Mouse (Mus musculus): ENCODE results near the gene Rabggtb. TPM values are rescaled to one million over a fixed set of nuclear protein-coding genes. Genes with fewer than 3 reads are reported as not detected.

The Rabggtb gene
- polyA plus RNA-seq, 1 experiment from 2014 or later, result 43.3 TPM

DNA sequence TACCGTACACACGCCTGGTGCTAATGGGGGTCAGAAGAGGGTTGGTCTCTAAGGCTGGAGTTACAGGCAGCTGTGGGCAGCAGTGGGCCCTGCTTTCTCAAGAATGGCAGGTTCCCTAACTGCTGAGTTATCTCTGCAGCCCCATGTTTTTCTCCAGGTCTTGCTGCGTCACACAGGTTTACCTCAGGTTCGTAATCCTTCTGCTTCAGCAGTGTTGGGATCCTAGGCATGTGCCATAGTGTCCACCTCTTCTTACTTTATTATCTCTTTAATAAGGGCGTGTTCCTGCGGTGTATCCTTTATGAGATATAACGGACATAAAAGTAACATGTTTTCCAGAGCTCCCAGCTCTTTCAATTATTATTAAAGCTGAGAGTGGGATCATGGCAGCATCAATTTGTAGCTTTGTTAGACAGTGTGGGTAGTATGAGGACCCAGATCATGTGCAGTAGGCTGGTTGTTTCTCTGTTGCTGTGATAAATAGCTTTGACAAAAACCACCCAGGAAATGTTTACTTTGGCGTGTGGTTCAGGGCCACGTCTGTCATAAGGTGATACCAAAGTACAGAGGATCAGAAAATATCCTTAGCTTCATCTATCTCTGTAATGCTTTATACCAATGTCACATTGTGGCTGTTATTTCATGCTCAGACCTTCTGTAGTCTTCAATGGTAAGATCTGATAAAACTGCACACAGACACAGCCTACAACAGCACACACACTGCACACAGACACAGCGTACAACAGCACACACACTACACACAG is 8.5 kb upstream of the Rabggtb start:
- no peak for DNase-seq (ENCODE audit: low spot score)

DNA sequence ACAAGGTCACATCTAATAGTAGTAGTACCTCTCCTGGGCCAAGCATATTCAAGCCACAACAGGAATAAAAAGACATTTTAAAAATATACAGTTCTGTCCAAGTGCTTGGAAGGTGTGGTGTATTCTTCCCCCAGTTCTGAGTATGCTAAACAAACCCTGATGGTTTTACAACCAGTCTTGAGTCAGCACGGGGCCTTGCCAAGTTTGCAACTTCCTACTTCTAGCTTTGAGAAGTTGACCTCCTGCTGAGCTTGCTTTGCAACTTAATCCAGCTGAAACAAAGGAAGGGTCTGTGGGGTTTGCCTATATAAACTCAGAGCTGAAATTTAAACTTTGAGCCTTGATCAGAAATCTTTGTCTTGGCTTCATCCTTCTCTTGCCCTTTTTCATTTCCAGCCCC is 4.4 kb upstream of the Rabggtb start:
- DNase-seq (ENCODE audit: low spot score), result no peak

DNA sequence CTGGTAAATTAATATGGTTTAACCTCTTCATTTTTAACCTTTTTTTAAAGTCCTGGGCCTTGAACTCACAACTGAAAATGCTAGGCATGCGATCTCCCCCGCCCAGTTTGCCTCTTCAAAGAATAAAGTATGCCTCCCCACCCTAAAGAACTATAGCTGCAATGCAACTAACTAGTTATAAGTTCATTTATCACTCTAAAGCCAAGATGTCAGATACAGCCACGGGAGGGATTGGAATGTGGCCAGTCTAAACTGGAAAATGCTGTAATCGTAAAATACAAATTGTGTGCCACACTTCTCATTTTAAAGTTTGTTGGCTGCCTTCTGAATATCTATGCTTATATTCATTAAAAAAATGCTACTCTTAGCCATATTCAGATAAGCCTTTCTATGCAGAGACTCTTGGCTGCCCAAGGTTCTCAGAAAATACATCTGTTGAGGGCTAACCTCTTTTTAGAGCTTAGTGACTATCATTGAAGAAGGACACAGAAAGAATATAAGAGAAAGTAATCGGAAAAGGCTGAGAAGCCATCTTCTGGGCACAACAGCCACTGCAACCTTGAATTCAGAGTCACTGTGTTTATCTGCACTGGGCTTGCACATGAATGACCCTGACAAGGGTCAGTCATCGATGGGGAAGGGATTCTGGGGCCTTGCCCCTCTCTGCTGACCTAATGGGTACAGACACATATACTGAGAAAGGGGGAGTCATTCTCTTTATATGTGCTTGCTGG is 868 bp upstream of the Rabggtb start:
- DNase-seq (ENCODE audit: low spot score), result no peak

DNA sequence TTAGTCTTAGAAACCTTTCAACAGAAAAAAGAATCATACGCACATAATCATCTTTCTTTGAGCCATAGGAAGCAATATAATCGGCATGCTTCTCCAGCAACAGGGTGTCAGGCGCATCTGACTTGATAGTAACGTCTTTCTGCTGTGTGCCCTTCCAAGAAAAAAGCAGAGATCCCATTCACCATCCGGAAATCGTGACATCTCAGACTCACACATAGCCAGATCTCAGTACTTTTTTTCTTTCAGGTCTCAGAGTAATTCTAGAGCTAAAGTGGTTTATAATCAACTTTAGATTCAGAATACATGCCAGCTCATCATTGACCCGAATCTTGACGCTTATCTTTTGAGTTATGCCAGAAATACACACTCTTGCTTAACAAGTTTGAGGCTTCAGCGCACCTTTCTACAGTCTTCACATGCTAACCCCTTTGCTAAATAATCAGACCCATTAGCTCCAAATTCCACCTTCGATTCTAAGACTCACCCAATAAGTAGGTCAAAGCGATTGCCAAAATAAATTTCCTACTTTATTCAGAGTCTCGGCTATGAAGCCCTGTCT is 848 bp downstream of the Rabggtb start:
- DNase-seq (ENCODE audit: low spot score), result no peak

DNA sequence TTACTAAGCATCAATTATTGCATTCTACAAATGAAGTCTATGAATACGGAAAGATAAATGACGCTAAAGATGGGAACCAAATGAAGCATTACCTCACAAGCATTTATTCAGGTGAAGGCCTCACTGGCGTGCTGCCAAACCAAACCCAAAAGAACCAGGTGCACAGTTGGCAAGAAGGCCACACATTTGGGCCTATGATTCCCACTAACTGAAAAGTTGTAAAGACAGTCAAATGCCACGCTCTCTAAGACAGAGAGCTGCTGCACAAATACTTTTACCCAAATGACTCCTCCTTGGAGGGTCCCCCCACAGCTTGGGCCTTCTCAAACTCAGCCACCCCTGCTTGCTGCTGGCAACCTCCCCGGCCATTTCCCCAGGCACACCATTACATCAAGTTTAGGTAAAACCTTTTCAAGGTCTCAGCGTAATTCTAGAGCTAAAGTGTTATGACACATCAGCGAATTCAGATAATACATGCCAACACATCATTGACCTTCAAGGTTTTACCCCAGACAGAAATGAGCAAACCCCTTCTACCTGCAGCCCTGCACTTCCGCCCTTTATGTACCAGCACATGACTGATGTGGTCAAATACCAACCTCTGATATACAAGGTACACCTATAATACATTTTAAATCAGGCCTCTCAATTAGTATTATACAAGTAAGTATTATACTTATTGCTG is 1.5 kb downstream of the Rabggtb start:
- DNase-seq (ENCODE audit: low spot score), result no peak

DNA sequence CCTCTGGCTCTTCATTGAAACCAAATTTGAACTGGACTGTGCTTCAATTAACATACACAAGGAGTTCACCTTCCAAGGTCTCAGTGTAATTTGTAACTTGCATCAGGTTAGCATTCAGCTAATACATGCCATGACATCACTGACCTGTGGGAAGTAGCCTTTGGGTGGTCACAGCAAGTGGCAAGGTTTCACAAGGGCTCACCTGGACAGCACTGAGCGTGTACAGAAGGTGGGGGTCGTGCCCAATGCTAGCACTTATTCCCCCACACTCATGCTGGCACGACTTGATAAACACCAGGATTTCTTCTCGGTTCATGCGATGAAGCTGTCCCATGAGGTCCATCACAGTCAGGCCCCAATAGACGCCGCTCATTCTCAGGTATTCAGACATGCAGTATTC is 2.3 kb downstream of the Rabggtb start:
- DNase-seq (ENCODE audit: low spot score), result no peak

DNA sequence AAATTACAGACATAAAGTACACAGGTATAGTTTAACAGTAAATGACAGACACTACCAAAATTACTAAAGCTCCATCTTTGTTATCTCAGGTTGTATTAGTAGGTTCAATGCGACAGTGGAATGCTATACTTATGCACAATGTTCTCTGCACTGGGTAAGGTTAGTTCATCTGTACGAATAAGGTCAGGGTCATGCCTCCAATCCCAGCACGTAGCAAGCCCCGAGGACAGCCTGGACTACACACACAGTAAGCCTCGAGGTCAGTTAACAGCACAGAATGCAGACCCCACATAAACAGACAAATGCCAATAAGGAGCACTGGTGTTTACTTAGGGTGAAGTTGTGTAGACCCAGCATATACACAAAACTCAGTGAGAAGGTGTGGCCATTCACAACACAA is 3.9 kb downstream of the Rabggtb start:
- DNase-seq (ENCODE audit: low spot score), result no peak

DNA sequence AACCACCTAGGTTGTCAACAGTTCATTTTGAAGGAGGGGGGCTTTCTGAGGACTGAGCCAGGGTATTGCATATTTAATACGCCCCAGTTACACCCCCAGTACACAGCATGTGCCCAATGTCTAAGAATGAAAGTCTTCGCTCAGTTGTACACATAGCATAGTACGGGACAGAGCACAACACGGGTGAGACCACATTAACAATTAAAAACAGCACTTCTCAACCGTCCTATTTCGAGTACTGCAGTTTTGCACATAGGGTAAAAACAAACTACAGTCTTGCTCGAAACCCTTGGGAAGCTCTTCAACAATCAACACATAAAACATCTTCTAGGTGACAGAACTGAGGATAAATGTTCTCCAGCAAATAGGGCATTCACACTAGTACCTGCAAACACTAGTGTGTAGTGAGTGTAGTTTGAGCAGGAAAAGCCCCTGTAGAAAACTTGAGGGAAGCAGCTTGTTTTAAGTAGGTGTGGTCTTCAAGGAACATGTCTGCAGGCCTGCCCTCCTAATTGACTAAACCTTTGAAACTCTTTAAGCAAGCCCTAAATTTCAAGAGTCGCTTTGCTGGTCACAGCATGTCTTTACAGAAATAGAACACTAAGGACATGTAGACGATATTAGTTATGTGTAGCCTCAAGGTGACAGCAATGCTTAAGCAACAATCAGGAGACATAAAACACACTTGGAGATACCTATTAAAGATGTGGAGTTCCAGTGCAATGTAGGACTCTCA is 6.5 kb downstream of the Rabggtb start, which contains the start of gene Msh4:
Gene Msh4, minus strand, starts transcription at position 3 of the 736 bp plus-strand sequence.
- DNase-seq (ENCODE audit: low spot score), result no peak

DNA sequence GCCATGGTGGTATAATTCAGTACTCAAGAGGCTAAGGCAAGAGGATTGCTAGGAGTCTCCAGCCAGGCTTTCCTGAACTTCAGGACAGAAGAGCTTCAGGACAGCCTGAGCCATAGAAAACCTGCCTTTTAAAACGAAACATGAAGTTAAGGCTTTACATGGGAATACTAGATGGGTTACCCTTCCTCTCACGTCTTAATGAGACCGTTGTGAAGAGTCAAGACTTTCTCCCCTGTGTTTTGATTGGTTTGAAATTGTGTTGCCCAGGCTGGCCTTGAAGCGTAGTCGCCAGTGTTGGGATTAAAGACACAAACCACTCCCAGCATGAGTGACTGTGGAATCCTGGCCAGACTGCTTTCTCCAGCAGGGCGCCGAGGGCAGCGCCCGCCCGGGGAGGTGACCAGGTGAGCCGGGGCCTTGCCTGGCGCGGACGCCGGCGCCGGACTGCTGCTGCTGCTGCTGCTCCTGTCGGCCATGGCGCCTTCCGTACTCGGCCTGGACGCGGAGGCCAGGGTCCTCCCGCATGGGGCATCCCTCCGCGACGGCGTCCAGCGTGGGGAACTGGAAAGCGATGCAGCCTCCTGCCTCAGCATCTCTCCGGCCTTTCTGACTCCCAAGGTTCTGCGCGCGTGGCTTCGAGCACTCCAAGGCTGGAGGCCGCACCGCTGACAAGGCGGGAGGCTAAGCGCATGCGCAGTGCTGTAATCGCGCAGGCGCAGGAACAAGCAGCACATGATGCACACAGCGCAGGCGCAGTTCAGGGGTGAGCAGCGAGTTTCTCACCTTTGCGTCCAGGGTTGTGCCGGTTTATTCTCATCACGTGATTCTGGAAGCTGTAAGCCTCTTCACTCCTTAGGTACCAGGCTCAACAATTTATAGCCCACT is 7.3 kb downstream of the Rabggtb start:
- no peak for DNase-seq (ENCODE audit: low spot score)

DNA sequence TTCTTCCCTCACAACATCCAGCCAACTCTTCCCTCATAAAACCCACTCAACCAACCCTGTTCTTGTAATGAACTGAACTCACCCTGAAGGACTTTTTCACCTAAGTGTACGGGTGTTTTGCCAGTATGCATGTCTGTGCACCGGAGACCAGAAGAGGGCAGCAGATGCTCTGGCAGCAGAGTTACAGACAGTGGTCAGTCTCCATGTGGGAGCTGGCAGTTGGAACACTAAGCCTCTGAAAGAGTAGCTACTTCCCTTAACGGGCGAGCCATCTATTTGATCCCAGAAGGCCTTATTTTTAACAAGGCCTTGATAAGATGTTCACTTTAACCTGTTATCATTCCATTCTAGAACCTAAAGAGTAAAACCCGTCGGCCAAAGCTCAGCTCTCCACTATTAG is 8.2 kb downstream of the Rabggtb start:
- no peak for DNase-seq (ENCODE audit: low spot score)

DNA sequence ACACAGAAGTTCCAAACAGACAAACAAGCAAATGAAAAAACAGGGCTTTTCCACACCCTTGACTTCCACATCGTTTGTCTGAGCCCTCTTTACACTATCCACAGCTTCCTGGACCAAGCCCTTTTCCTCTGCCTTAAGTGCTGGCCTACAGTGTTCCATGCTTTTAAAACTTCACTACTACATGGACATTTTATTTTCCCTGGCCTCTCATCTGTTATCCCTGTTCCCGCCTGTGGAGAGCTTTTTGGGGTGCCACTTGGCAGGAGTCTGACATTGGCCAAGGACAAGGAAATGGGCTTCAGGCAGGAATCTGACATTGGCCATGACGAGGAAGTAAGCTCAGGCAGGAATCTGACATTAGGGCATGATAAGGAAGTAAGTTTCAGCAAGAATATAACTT is 10.2 kb downstream of the Rabggtb start:
- no peak for DNase-seq (ENCODE audit: low spot score)

DNA sequence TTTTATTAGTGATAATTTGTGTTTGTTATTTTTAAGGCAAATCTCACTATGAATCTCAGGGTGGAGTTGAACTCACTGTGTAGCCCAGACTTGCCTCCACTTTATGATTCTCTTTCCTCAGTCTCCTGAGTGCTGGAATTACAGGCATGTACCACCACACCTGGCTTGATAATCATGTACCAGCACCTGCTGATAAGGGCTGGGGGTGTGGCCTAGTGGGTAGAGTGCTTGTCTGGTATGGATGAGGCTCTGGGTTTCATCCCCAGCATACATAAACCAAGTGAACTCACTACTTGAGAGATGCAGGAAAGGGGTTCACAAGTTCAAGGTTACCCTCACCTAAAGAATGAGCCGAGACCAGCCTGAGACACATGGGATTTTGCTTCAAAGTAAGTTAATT is 10.9 kb downstream of the Rabggtb start:
- no peak for DNase-seq (ENCODE audit: low spot score)

DNA sequence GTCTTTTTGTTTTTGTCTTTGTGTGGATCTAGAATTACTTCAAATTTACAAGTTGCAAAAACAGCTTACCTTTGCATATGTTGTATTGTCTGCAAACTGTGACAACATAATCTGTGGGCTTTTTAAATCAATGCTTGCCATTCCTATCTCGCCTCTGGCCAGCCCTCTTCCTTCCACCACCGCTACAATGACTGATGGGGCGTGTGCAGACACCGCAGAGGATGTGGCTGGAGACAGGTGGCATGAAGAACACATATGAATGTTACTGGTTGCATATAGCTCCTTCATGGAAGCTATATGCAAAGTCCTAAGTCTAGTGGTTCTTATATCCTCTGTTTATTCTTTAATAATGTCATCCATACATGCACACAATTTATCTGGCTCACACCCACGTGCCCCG is 15.6 kb downstream of the Rabggtb start:
- peak; percentile 51 for DNase-seq (ENCODE audit: low spot score)

DNA sequence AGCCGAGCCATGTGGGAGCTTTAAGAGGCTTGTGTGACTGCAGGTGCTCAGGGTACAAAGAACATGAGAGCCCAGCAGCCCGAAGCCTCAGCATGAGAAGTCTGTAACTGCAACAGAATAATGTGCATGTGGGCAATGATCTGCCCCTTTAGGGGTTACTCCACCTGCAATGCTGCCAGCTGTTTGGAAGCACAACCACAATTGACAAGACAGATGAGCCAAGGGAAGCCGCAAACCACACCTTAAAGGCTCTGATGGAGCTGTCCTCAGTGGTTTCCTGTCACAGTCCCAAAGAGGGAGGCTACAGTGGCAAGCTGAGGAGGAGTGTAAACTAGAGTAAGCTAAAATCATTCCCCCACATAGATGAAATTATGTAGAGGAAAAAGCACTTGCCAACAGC is 17.4 kb downstream of the Rabggtb start:
- DNase-seq (ENCODE audit: low spot score), result peak; percentile 95

DNA sequence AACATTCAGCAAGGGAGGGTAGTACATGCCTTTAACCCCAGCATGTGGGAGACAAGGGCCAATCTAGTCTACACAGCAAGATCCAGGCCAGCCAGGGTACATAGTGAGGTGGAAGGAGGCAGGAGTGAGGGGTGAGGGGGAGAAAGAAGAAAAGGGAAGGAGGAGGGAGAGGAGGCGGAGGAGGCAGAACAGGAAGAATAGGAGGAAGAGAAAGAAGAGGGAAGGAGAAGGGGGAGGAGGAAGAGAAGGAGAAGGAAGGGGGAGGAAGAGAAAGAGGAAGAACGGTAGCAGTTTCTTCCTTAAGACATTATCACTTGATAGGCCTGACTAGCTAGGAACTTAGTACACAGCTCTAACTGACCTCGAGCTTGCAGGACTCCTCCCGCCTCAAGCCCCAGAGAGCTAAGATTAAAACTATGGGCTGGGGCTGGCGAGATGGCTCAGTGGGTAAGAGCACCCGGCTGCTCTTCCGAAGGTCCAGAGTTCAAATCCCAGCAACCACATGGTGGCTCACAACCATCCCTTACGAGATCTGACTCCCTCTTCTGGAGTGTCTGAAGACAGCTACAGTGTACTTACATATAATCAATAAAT is 23.5 kb downstream of the Rabggtb start:
- no peak for DNase-seq (ENCODE audit: low spot score)

DNA sequence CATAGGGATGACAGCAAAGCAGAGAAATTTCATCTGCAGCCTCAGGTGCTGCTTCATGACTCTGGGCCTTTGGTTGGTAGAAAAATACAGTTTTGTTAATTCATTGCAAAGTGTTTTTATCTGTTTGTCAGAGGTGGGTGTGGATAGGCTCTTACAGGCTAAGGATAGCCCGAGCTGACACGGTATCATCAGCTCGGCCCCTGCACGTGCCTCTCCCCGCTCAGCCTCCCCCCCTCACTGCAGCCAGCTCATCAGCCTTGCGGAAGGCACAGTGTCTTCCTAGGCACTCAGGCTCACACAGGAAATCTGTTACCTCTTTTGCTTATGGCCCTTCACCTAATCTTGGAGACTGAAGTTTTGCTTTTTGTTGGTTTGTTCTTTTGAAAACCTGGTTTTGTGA is 24.7 kb downstream of the Rabggtb start:
- DNase-seq (ENCODE audit: low spot score), result no peak

DNA sequence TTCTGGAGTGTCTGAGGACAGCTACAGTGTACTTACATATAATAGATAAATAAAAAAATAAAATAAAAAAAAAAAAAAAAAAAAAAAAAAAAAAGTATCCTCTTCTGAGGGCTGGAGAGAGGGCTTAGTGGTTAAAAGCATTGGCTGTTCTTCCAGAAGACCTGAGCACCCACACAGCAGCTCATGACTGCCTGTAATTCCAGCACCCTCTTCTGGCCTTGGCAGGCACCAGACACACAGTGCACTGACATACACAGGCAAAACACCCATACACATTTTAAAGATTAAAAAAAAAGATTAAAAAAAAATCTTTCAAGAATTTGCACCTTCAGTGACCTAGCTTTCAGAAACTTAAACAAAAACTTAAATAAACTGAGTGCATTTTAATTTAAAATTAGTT is 26.5 kb downstream of the Rabggtb start:
- no peak for DNase-seq (ENCODE audit: low spot score)

DNA sequence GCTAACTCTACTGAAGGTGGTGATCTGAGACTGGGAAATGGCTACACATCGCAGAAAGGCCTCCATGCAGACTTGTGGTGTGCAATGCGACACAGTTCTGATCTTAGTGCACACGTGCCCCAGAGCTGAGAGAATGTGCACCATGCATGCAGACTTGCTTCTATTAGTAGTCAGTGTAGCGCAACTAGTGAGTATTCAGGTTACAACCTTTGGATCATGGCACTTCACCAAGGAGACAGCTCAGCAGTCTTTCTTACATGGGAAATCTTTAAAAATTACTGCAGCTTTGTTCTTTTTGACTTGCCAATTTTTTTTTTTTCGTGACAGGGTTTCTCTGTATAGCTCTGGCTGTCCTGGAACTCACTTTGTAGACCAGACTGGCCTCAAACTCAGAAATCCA is 41.4 kb downstream of the Rabggtb start:
- DNase-seq (ENCODE audit: low spot score), result no peak

DNA sequence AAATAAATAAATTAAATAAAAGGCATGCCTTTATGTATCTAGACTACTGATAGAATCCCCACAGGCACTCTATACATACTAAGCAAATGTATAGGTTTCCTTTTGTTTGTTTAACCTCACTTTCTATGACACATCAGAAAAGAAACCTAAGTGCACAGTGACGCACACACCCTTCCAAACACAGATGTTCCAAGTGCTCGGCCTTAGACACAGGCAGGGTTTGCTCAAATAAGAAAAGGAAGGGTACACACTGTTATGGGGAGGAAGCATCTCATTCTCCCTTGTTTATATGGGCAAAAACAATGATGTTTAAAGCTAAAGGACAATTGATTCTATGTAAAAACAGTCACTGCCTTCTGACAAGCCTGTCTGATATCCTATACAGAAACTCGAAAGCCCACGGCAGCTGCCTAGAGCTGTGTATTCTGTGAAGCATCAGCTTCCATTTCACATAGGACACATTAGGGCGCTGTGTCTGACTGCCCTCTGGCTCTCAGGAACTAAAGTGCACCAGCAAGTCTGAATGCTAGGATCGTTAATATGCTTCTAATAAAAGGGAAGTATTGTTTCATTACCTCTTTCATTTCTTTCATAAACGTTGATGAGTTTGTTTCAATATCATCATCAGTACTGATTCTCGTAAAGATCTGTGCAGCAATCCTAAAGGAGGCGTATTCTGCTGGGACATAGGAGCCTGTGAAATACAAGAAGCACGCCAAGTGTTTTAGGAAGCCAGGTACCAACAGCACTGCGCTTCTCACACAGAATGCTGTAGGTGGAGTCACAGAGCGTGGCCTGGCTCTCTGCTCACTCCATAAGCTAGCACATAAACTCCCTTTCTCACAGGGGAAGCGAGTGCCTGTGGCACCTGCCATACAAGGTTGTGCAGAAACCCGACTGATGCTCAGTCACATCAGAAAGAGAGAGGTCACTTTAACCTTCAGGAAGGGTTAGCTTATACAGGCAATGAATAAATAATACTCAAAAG is 45.4 kb downstream of the Rabggtb start:
- no peak for DNase-seq (ENCODE audit: low spot score)
